Mouse (Mus musculus): ENCODE data around the gene Rpf2. TPM values are rescaled to one million over a fixed set of nuclear protein-coding genes. Genes with fewer than 3 reads are reported as not detected.

The Rpf2 gene
- 35.7 TPM for polyA plus RNA-seq (2017; shearing (Covaris generic))

DNA sequence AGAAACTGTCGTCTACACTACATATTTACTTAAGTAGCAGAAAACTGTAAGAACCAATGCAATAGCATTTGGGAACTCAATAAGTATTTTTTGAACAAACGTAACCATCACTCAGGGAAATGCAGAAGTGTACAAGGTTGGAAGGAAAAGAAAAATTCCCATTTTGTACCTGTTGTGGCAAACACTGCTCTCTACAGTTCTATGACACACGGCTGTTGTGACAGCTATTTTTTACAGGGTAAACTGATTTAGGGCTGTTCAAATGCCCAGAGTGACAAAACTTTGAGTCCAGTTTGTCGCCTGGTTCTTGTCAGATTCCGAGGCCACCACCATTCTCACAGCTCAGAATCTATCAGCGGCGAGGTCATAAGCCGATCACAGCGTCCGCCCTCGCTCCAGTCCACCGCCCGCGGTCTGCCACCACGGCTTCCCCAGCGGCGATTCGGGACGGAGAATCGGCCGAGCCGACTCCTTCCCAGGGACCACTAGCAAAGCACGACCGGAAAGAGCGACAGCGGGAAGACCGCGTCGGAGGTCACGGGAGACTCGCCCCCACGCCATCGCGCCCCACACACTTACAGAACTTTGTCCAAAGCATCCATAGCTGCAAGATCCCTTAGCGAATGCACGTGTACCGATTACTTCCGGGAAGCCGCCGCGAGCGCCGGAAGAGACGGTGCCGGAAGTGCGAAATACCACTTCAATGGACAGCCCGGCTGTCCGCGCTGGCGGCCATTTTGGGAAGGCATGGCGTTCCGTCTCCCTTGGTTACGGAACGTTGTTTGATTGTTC, at the start of gene Rpf2:
Gene Rpf2 (minus strand): TSS at position 663 of the 792 bp plus-strand sequence.

DNA sequence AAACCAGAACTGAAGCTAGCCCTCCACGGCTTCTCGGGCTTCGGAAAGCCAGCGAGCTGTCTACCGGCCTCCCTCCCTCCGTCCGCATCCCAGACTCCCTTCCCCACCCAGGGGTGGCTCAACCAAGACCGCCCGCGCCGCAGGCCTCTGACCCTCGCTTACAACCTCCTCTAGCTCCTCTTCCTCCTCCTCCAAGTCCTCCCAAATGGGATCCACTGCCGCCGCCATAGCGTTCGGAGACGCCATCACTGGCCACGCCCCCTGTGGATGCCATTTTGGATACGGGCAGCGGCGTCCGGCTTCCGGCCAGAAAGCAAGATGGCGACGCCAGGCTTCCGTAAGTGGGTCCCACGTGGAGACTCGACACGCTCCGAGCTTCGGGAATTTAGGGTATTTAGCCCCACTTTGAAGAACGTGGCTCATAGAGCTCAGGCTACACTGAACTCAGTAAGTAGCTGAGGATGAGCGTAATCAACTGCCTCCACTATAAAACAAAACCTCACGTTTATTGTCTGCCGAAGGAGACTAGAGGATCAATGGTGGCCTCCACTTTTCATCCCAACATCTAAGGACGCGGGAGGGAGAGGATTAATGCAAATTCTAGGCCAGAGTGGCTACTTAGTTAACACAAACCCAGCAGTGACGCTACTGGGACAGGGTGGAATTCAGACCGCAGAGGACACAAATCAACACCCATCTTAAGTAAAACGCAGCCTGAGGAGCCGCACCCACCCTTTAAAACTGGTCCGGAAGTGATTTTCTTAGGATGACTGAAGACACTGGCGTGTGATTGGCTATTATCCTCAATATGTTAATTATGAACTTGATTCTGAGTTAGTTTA, 10.8 kb upstream of the Rpf2 start, which contains the start of gene Gtf3c6:
Gene Gtf3c6 (minus strand): TSS at position 695 of the 842 bp plus-strand sequence.

Other genes with a start within 250 kb of the Rpf2 start
- gene Mfsd4b1, start 221.8 kb downstream of the Rpf2 start, polyA plus RNA-seq (2017; shearing (Covaris generic)), result not detected
- gene Slc16a10, start 104.8 kb downstream of the Rpf2 start, polyA plus RNA-seq (2017; shearing (Covaris generic)), result 4.3 TPM
- 50.3 TPM for gene Gtf3c6, start 11.1 kb upstream of the Rpf2 start, polyA plus RNA-seq (2017; shearing (Covaris generic))
- gene Amd1, start 55.1 kb upstream of the Rpf2 start, polyA plus RNA-seq (2017; shearing (Covaris generic)), result 164 TPM
- gene Cdk19, start 92.5 kb upstream of the Rpf2 start, polyA plus RNA-seq (2017; shearing (Covaris generic)), result 45.1 TPM

All from naive thymus-derived CD4-positive, alpha-beta T cell, adult 5 months (primary cell).